Mouse (Mus musculus) liver, embryonic 12.5 days (tissue): ENCODE measurements at regions not wholly inside any gene's neighbourhood (a gene's known extent, or its start where the extent isn't known, plus 50 kb on each side); places are given as distances from the start of the nearest gene placed in this dataset.

Experiments
- ATAC-seq: fragments of 200-750 bp; cut with Nextera tagmentation; 2 replicates; pipeline ENCODE4 v1.8.0; 2017; ENCODE audit warnings: moderate number of reproducible peaks, mild to moderate bottlenecking, moderate library complexity
- H3K27ac ChIP-seq: fragments of 300-500 bp; sonication (generic); 2 replicates; pipeline ENCODE4 v1.5.1; 2016; ENCODE audit warnings: mild to moderate bottlenecking
- H3K27me3 ChIP-seq: fragments of 300-500 bp; sonication (generic); replicated peaks from 2 replicates; pipeline ENCODE4 v1.6.1; 2016; ENCODE audit warnings: mild to moderate bottlenecking, moderate library complexity
- H3K36me3 ChIP-seq: fragments of 300-500 bp; sonication (generic); 2 replicates; pipeline ENCODE4 v1.6.1; 2016; ENCODE audit warnings: mild to moderate bottlenecking, moderate library complexity
- H3K4me1 ChIP-seq: fragments of 300-500 bp; sonication (generic); 2 replicates; pipeline ENCODE4 v1.6.1; 2016
- H3K4me2 ChIP-seq: fragments of 300-500 bp; sonication (generic); 2 replicates; pipeline ENCODE4 v1.6.1; 2016; ENCODE audit warnings: mild to moderate bottlenecking, moderate library complexity
- H3K4me3 ChIP-seq: fragments of 300-500 bp; sonication (generic); 2 replicates; pipeline ENCODE4 v1.5.1; 2016; ENCODE audit warnings: mild to moderate bottlenecking, moderate library complexity
- H3K9ac ChIP-seq: fragments of 300-500 bp; sonication (generic); 2 replicates; pipeline ENCODE4 v1.6.1; 2016; ENCODE audit warnings: mild to moderate bottlenecking, moderate library complexity
- H3K9me3 ChIP-seq: fragments of 300-500 bp; sonication (generic); replicated peaks from 2 replicates; pipeline ENCODE4 v1.6.1; 2016; ENCODE audit warnings: mild to moderate bottlenecking, moderate library complexity
- WGBS: fragments of 180-500 bp; shearing (Covaris S2); methylation state at CpG from one replicate; pipeline ENCODE4 v1.1.7; 2016; ENCODE audit not compliant: insufficient replicate concordance; 5-methylcytosine and 5-hydroxymethylcytosine counted together

DNA sequence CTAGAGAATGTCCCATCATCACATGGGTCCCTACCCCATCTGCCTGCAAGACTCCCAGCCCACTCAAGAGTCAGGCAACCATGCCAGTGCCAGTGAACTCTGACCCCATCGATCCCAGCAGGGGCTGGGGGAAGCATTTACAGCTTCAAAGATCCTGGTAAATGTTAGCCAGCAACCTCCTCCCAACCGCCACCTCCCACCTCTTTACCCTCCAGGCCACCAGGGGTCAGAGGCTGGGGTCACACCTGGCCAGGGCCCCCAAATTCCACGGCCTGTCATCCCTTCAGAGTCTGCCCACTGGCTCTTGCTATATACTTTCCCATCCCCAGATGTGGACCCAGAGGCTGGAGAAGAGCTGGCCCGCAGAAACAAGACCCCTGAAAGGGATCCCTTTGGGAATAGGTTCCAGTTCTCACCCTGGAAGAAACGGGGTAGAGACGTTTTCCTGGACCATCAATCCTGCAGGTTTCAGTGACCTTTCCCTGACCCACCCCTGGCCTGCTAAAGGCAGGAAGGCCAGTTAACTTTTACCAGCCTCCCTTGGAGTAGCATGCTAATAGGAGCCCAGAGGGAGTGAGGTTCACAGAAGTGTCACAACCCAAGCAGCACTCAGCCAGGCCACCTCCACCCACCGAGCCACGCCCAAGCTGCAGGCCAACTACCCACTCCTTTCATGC, 132.9 kb upstream of the Zfp703 start:
- peak; percentile 45 for ATAC-seq
- Histone ChIP-seq H3K9me3 (no peaks in the 10 kb centered on the region), H3K36me3 (no peaks in the 10 kb centered on the region), H3K4me2 (no peak overlapping the region), H3K27me3 (no peaks in the 10 kb centered on the region), H3K27ac (no peak overlapping the region), H3K4me1 (peaks cover 20% of the 10 kb centered on the region), H3K9ac (no peak overlapping the region), H3K4me3 (no peak overlapping the region)
- 51% methylated on average over 8 of the region's 8 CpGs for WGBS

DNA sequence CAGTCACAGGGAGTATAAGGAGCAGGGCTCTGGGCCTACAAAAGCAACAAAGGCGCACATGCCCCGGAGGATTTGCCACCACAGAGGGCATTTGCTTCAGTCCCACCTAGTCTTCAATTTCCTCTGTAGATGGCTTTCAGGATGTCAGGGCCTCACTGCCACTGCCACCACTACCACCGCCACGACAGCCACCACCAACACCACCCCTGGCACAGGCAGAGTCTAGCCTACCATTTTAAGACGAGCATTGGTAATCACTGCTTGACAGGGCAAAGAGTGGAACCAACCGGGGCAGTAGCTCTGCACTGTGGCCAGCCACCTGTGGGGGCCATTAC, 132.3 kb upstream of the Zfp703 start:
- Histone ChIP-seq H3K9me3 (no peaks in the 10 kb centered on the region), H3K27ac (no peak overlapping the region), H3K9ac (no peak overlapping the region), H3K4me2 (no peak overlapping the region), H3K27me3 (no peaks in the 10 kb centered on the region), H3K36me3 (no peaks in the 10 kb centered on the region), H3K4me3 (no peak overlapping the region), H3K4me1 (peaks cover 20% of the 10 kb centered on the region)
- WGBS, result 69% methylated on average over 6 of the region's 6 CpGs
- no peak for ATAC-seq

- Histone ChIP-seq H3K27me3 (no peaks in the 10 kb centered on the region), H3K4me3 (no peak overlapping the region), H3K4me1 (peaks cover 20% of the 10 kb centered on the region), H3K27ac (no peak overlapping the region), H3K4me2 (no peak overlapping the region), H3K9me3 (no peaks in the 10 kb centered on the region), H3K36me3 (no peaks in the 10 kb centered on the region), H3K9ac (no peak overlapping the region)
- 56% methylated on average over 11 of the region's 11 CpGs for WGBS
- no peak for ATAC-seq
Observed at GRCm38 (mm10) chr8:26845481-26846194, 131.5 kb upstream of the Zfp703 start.

DNA sequence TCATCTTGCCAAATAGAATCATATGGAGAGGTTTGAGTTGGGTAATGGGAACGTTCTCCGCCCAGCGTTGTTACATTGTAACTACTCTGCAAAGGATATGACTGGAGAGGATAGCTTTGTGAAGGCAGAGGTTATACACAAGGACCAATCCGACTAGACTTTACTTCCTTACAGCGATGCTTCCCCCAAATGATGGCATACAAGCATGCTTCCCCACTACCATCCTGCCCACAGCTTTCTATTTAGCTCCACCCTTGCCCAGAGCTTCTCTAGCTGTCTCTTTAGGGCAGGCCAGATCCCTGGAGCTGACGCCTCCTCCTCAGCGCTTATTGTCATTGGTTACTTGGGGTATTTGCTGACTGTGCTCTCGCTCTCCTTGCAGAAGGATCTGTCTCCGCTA, 130.1 kb upstream of the Zfp703 start:
- Histone ChIP-seq H3K9ac (no peak overlapping the region), H3K36me3 (no peaks in the 10 kb centered on the region), H3K27me3 (no peaks in the 10 kb centered on the region), H3K4me2 (no peak overlapping the region), H3K27ac (no peak overlapping the region), H3K4me1 (peaks cover 20% of the 10 kb centered on the region), H3K9me3 (no peaks in the 10 kb centered on the region), H3K4me3 (no peak overlapping the region)
- 63% methylated on average over 9 of the region's 9 CpGs for WGBS
- ATAC-seq, result no peak

DNA sequence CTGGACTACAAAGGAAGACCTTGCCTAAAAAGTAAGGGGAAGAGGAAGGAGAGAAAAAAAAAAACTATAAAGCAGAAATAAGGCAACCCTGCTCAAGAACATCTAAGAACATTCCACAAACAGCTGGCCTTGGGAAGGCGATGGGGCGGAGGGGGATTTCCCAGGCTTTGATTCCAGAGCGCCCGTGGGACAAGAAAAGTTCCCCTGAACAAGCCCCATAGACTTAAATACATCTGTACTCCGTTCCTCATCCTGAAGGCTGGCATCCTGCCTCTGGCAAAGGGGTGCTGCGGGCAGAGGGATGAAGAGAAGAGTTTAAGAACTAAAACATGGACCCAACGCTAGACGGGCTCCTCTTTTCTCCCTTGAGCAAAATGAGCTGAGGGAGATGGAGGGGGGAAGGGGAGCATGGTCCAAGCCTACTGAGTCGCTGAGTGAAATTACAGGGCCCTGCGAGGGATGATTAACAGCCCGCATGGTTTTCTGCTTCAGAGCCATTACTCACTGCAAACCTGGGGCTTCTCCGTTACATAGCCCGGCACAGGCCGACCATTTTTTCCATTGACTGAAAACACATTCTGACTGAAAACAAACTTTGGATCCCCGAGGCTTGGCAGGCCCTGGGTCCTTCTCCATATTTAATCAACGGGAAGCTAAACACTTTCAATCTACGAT, 128.9 kb upstream of the Zfp703 start:
- no peak for ATAC-seq
- no peak overlapping the region for H3K27ac ChIP-seq
- H3K4me3 ChIP-seq, result no peak overlapping the region
- H3K27me3 ChIP-seq, result no peaks in the 10 kb centered on the region
- no peak overlapping the region for H3K9ac ChIP-seq
- H3K4me1 ChIP-seq, result peaks cover 20% of the 10 kb centered on the region
- no peak overlapping the region for H3K4me2 ChIP-seq
- H3K36me3 ChIP-seq, result no peaks in the 10 kb centered on the region
- WGBS, result 72% methylated on average over 17 of the region's 17 CpGs
- H3K9me3 ChIP-seq, result no peaks in the 10 kb centered on the region

- Histone ChIP-seq H3K27ac (no peak overlapping the region), H3K4me2 (no peak overlapping the region), H3K4me3 (no peak overlapping the region), H3K27me3 (no peaks in the 10 kb centered on the region), H3K36me3 (no peaks in the 10 kb centered on the region), H3K4me1 (peaks cover 18% of the 10 kb centered on the region), H3K9me3 (no peaks in the 10 kb centered on the region), H3K9ac (no peak overlapping the region)
- no peak for ATAC-seq
- WGBS, result 70% methylated on average over 19 of the region's 19 CpGs
Observed at GRCm38 (mm10) chr8:26848955-26849684, 128.0 kb upstream of the Zfp703 start.

GRCm38 (mm10) chr8:26851871-26852800, 125.0 kb upstream of the Zfp703 start:
- peaks cover 8% of the 10 kb centered on the region for H3K4me1 ChIP-seq
- ATAC-seq, result no peak
- no peak overlapping the region for H3K4me2 ChIP-seq
- H3K27me3 ChIP-seq, result no peaks in the 10 kb centered on the region
- H3K4me3 ChIP-seq, result no peak overlapping the region
- no peak overlapping the region for H3K9ac ChIP-seq
- H3K36me3 ChIP-seq, result no peaks in the 10 kb centered on the region
- 51% methylated on average over 18 of the region's 18 CpGs for WGBS
- no peak overlapping the region for H3K27ac ChIP-seq
- no peaks in the 10 kb centered on the region for H3K9me3 ChIP-seq

GRCm38 (mm10) chr8:26852921-26853320, 124.2 kb upstream of the Zfp703 start:
- Histone ChIP-seq H3K4me1 (peaks cover 8% of the 10 kb centered on the region), H3K4me3 (no peak overlapping the region), H3K36me3 (no peaks in the 10 kb centered on the region), H3K27me3 (no peaks in the 10 kb centered on the region), H3K9me3 (no peaks in the 10 kb centered on the region), H3K9ac (no peak overlapping the region), H3K27ac (no peak overlapping the region), H3K4me2 (no peak overlapping the region)
- ATAC-seq, result no peak
- WGBS, result 66% methylated on average over 8 of the region's 8 CpGs

- Histone ChIP-seq H3K9me3 (no peaks in the 10 kb centered on the region), H3K9ac (no peak overlapping the region), H3K4me2 (no peak overlapping the region), H3K36me3 (no peaks in the 10 kb centered on the region), H3K4me3 (no peak overlapping the region), H3K27me3 (no peaks in the 10 kb centered on the region), H3K4me1 (peaks cover 2% of the 10 kb centered on the region; the same call in 1 of the 2 replicates), H3K27ac (no peak overlapping the region)
- ATAC-seq, result peak; percentile 40; the same call in 1 of the 2 replicates
- 56% methylated on average over 12 of the region's 12 CpGs for WGBS
Observed at GRCm38 (mm10) chr8:26854557-26855238, 122.4 kb upstream of the Zfp703 start.

- no peaks in the 10 kb centered on the region for H3K36me3 ChIP-seq
- peaks cover 2% of the 10 kb centered on the region; the same call in 1 of the 2 replicates for H3K4me1 ChIP-seq
- 29% methylated on average over 6 of the region's 6 CpGs for WGBS
- H3K27ac ChIP-seq, result no peak overlapping the region
- H3K4me2 ChIP-seq, result no peak overlapping the region
- no peak for ATAC-seq
- no peak overlapping the region for H3K9ac ChIP-seq
- H3K4me3 ChIP-seq, result no peak overlapping the region
- H3K9me3 ChIP-seq, result no peaks in the 10 kb centered on the region
- H3K27me3 ChIP-seq, result no peaks in the 10 kb centered on the region
Observed at GRCm38 (mm10) chr8:26855256-26855655, 121.9 kb upstream of the Zfp703 start.

- Histone ChIP-seq H3K4me1 (no peaks in the 10 kb centered on the region), H3K27me3 (no peaks in the 10 kb centered on the region), H3K36me3 (no peaks in the 10 kb centered on the region), H3K9ac (no peak overlapping the region), H3K4me2 (no peak overlapping the region), H3K27ac (no peak overlapping the region), H3K4me3 (no peak overlapping the region), H3K9me3 (no peaks in the 10 kb centered on the region)
- ATAC-seq, result no peak
- 89% methylated on average over 2 of the region's 2 CpGs for WGBS
Observed at GRCm38 (mm10) chr8:26864571-26864970, 112.6 kb upstream of the Zfp703 start.
